Mouse (Mus musculus) stomach, postnatal 0 days (tissue): ENCODE data around the gene Uox. TPM values are rescaled to one million over a fixed set of nuclear protein-coding genes. Genes with fewer than 3 reads are reported as not detected.

Experiments used
- ATAC-seq: fragments of 200-750 bp; cut with Nextera tagmentation; 2 replicates; pipeline ENCODE4 v1.8.0; 2017; ENCODE audit not compliant: low FRiP score, low TSS enrichment
- DNase-seq: peaks from one replicate; pipeline ENCODE4 v3.0.0-alpha.2; 2016; ENCODE audit warnings: low spot score
- H3K27ac ChIP-seq: fragments of 300-500 bp; sonication (generic); replicated peaks from 2 replicates; pipeline ENCODE4 v1.5.1; 2014; ENCODE audit warnings: mild to moderate bottlenecking, control low read depth
- H3K27me3 ChIP-seq: fragments of 300-500 bp; sonication (generic); 2 replicates; pipeline ENCODE4 v1.6.1; 2014; ENCODE audit warnings: low read length; ENCODE audit not compliant: control insufficient read depth, insufficient read depth
- H3K36me3 ChIP-seq: fragments of 300-500 bp; sonication (generic); 2 replicates; pipeline ENCODE4 v1.6.1; 2014; ENCODE audit warnings: low read length, mixed read lengths; ENCODE audit not compliant: control insufficient read depth, insufficient read depth
- H3K4me1 ChIP-seq: fragments of 300-500 bp; sonication (generic); replicated peaks from 2 replicates; pipeline ENCODE4 v1.6.1; 2014; ENCODE audit warnings: antibody characterized with exemption; ENCODE audit not compliant: control insufficient read depth, insufficient read depth
- H3K4me2 ChIP-seq: fragments of 300-500 bp; sonication (generic); replicated peaks from 2 replicates; pipeline ENCODE4 v1.6.1; 2014; ENCODE audit warnings: low read depth, mild to moderate bottlenecking, control low read depth, moderate library complexity
- H3K4me3 ChIP-seq: fragments of 300-500 bp; sonication (generic); 2 replicates; pipeline ENCODE4 v1.5.1; 2014; ENCODE audit warnings: low read depth, low read length, control low read depth
- H3K9ac ChIP-seq: fragments of 300-500 bp; sonication (generic); 2 replicates; pipeline ENCODE4 v1.6.1; 2014; ENCODE audit warnings: mild to moderate bottlenecking, low read length, control low read depth, mixed read lengths
- H3K9me3 ChIP-seq: fragments of 300-500 bp; sonication (generic); 2 replicates; pipeline ENCODE4 v1.6.1; 2016; ENCODE audit warnings: low read length; ENCODE audit not compliant: control insufficient read depth
- CTCF ChIP-seq: IDR thresholded peaks from 2 replicates; pipeline ENCODE4 v1.5.1; 2016; ENCODE audit warnings: antibody characterized with exemption, low read depth, mild to moderate bottlenecking, moderate library complexity
- EP300 ChIP-seq: optimal IDR thresholded peaks from 2 replicates; pipeline ENCODE3; 2016; ENCODE audit warnings: antibody characterized with exemption
- WGBS: fragments of 180-500 bp; shearing (Covaris S2); extraction: QIAGEN DNeasy Blood & Tissue Kit; methylation state at CpG from one replicate; pipeline ENCODE4 v1.1.7; 2014; 5-methylcytosine and 5-hydroxymethylcytosine counted together
- polyA plus RNA-seq: library from polyadenylated mRNA; unstranded; fragments of >200 nt; fragmentation: Nextera tagmentation; extraction: Ambion mirVana; gene quantifications from 2 replicates; pipeline ENCODE4 v1.2.1, GENCODE M21; 2015

The Uox gene
- polyA plus RNA-seq, 1 experiment from 2014 or later = 0.29 TPM

DNA sequence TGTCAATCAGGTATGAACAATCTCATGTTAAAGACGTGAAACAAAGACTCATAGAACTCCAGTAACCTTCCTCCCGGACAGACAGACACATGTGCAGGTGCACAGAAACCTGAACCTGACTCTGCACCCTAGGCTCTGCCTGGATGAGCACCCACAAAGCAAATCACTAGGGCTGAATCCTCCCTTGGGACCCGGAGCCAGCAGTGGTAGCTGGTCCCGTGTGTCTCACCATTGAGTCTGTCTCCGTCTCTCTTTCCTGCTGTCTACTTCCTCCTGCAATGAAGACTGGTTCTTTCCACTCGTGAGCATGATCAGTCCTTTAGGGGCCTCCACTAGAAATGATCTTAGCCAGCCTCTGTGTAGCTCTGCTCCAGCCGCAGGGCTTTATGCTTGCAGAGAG, 91.7 kb downstream of the Uox start:
- Histone ChIP-seq H3K27me3 (no peaks in the 10 kb centered on the region), H3K9ac (no peak overlapping the region), H3K27ac (no peak overlapping the region), H3K4me3 (no peak overlapping the region), H3K36me3 (no peaks in the 10 kb centered on the region), H3K4me1 (no peaks in the 10 kb centered on the region), H3K4me2 (no peak overlapping the region), H3K9me3 (no peaks in the 10 kb centered on the region)
- no peak for TF ChIP-seq EP300
- TF ChIP-seq CTCF = no peak
- no peak for ATAC-seq
- DNase-seq = no peak
- WGBS = 70% methylated on average over 7 of the region's 7 CpGs

GRCm38 (mm10) chr3:146671121-146671520, 100.9 kb downstream of the Uox start:
- Histone ChIP-seq H3K27ac (no peak overlapping the region), H3K4me1 (no peaks in the 10 kb centered on the region), H3K4me2 (no peak overlapping the region), H3K9ac (no peak overlapping the region), H3K4me3 (no peak overlapping the region), H3K36me3 (no peaks in the 10 kb centered on the region), H3K27me3 (no peaks in the 10 kb centered on the region), H3K9me3 (no peaks in the 10 kb centered on the region)
- ATAC-seq (no peak), DNase-seq (no peak)
- no peak for TF ChIP-seq CTCF
- no peak for TF ChIP-seq EP300
- 60% methylated on average over 2 of the region's 2 CpGs for WGBS

- H3K27ac ChIP-seq = no peak overlapping the region
- ATAC-seq (no peak), DNase-seq (no peak)
- no peaks in the 10 kb centered on the region for H3K9me3 ChIP-seq
- no peak overlapping the region for H3K4me2 ChIP-seq
- H3K4me3 ChIP-seq = no peak overlapping the region
- H3K9ac ChIP-seq = no peak overlapping the region
- TF ChIP-seq EP300 (no peak), CTCF (no peak)
- no peaks in the 10 kb centered on the region for H3K4me1 ChIP-seq
- no peaks in the 10 kb centered on the region for H3K27me3 ChIP-seq
- H3K36me3 ChIP-seq = no peaks in the 10 kb centered on the region
- 82% methylated on average over 1 of the region's 1 CpGs for WGBS
These were observed 104.9 kb downstream of the Uox start for GRCm38 (mm10) chr3:146675101-146675500.

DNA sequence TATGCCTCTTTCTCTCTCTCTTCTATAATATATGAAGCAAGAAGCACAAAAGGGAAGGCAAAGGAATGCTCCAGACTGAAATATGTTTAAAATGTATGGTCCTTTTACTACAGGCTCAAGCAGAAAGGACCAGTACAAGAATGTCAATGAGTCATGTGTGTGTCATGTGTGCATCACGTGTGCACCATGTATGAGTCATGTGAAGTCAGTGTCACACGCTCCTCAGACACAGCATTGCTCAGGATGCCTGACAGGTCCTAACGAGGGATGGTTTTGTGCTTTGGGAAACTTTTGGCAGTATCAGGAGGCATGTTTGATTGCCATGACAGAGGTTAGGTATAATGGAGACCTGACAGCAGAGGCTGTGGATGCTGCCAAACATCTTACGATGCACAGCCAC, 106.0 kb downstream of the Uox start:
- no peaks in the 10 kb centered on the region for H3K36me3 ChIP-seq
- no peak for ATAC-seq
- 85% methylated on average over 4 of the region's 4 CpGs for WGBS
- no peak overlapping the region for H3K4me2 ChIP-seq
- no peak overlapping the region for H3K9ac ChIP-seq
- no peak for TF ChIP-seq EP300
- TF ChIP-seq CTCF = no peak
- no peak overlapping the region for H3K4me3 ChIP-seq
- no peaks in the 10 kb centered on the region for H3K4me1 ChIP-seq
- no peak for DNase-seq
- no peaks in the 10 kb centered on the region for H3K9me3 ChIP-seq
- no peaks in the 10 kb centered on the region for H3K27me3 ChIP-seq
- H3K27ac ChIP-seq = no peak overlapping the region

DNA sequence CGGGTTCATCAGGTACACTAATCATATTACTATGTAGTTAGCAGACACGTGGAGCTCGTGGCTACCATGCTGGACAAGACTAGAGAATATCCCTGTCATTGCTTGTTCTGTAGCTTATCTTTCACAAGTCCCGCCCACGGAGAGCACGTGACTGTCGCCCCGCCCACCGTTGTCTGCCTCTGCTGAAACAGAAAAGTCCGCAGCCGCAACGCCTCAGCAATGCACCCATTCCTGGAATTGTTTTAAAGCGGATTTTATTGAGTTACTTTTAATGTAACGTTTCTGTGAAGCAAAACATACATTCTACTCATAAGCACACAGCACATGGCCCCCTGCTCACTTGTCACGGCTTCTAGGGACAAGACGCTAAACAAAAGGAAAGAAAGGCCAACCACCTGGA, 109.4 kb downstream of the Uox start:
- WGBS = 91% methylated on average over 16 of the region's 16 CpGs
- no peak overlapping the region for H3K4me3 ChIP-seq
- no peaks in the 10 kb centered on the region for H3K36me3 ChIP-seq
- DNase-seq (no peak), ATAC-seq (no peak)
- H3K27me3 ChIP-seq = no peaks in the 10 kb centered on the region
- no peaks in the 10 kb centered on the region for H3K4me1 ChIP-seq
- H3K4me2 ChIP-seq = no peak overlapping the region
- H3K9ac ChIP-seq = no peak overlapping the region
- no peak for TF ChIP-seq CTCF
- no peak for TF ChIP-seq EP300
- H3K9me3 ChIP-seq = no peaks in the 10 kb centered on the region
- no peak overlapping the region for H3K27ac ChIP-seq

GRCm38 (mm10) chr3:146680625-146681024, 110.4 kb downstream of the Uox start:
- WGBS = 88% methylated on average over 13 of the region's 13 CpGs
- no peak for ATAC-seq

More at GRCm38 (mm10) chr3:146680625-146681024, 110.4 kb downstream of the Uox start:
- H3K9ac ChIP-seq = no peak overlapping the region
- DNase-seq = no peak
- TF ChIP-seq CTCF (no peak), EP300 (no peak)
- no peaks in the 10 kb centered on the region for H3K27me3 ChIP-seq
- H3K4me2 ChIP-seq = no peak overlapping the region
- H3K9me3 ChIP-seq = no peaks in the 10 kb centered on the region
- H3K4me3 ChIP-seq = no peak overlapping the region
- peaks cover 2% of the 10 kb centered on the region; the same call in 1 of the 2 replicates for H3K4me1 ChIP-seq
- no peaks in the 10 kb centered on the region for H3K36me3 ChIP-seq
- H3K27ac ChIP-seq = no peak overlapping the region
